ENCODE assay signal across 9 mouse cellular contexts in genomic region chr16:14195427-14195826, GRCm38 (mm10). TPM values are rescaled to one million over a fixed set of nuclear protein-coding genes. Genes with fewer than 3 reads are reported as not detected.
DNase-seq lines count a peak whose midpoint lies in the region; ATAC-seq and TF ChIP-seq lines count a peak whose summit lies in the region.
"Had no signal": no experiment of that assay in that cellular context is flagged by ENCODE, and none has a peak within 500 bp of the region (broad histone marks: within the 10 kb centered on the region; RNA-seq: fewer than 3 reads in every experiment).

No protein-coding gene starts in this region.

- no peak overlapping the region for H3K9ac ChIP-seq in intestine, postnatal 0 days (ENCODE audit: low read depth, low read length)
- H3K9ac ChIP-seq in intestine, embryonic 15.5 days, result no peak overlapping the region
- H3K9ac ChIP-seq: midbrain, embryonic 12.5 days had no signal

- WGBS in intestine, postnatal 0 days, result 26% methylated on average over 1 of the region's 1 CpGs
- 29% methylated on average over 1 of the region's 1 CpGs for WGBS in intestine, embryonic 15.5 days

- intact Hi-C loops in gastrocnemius, adult 2 months (cut with DNase I), result loop anchor here (10.0 kb wide), 2 partner anchors 51 to 291 kb away; partner anchors contain the start of genes Mpv17l and Pdxdc1

- DNase-seq in G1E (ENCODE audit: low spot score), result peak; percentile 33
- DNase-seq in c-Kit-positive CD71-positive TER-119-negative erythroid progenitor cells, embryonic 14.5 days (ENCODE audit: low read depth), result peak; percentile 45
- DNase-seq in gastrocnemius, adult 2 months, result peak; percentile 61
- peak; percentile 52 to 71 for DNase-seq in layer of hippocampus, adult 8-10 months (ENCODE audit: low spot score in 2 of 2)
- DNase-seq in thymus, postnatal 0 days (ENCODE audit: low spot score), result peak; percentile 48

- H3K27me3 ChIP-seq in intestine, postnatal 0 days (replicated peaks; ENCODE audit: control insufficient read depth, insufficient read depth, low read length), result no peaks in the 10 kb centered on the region
- H3K27me3 ChIP-seq in intestine, embryonic 15.5 days (replicated peaks), result no peaks in the 10 kb centered on the region
- H3K27me3 ChIP-seq in G1E (ENCODE audit: insufficient read depth, low read length), result peaks cover 11% of the 10 kb centered on the region
- H3K27me3 ChIP-seq: midbrain, embryonic 12.5 days had no signal

- H3K4me1 ChIP-seq in intestine, postnatal 0 days (replicated peaks; ENCODE audit: control insufficient read depth, insufficient read depth, low read length), result no peaks in the 10 kb centered on the region
- H3K4me1 ChIP-seq in intestine, embryonic 15.5 days (replicated peaks), result no peaks in the 10 kb centered on the region
- no peaks in the 10 kb centered on the region for H3K4me1 ChIP-seq in G1E (ENCODE audit: insufficient read depth, low read depth, low read length)
- H3K4me1 ChIP-seq: midbrain, embryonic 12.5 days had no signal

- ATAC-seq in intestine, postnatal 0 days, result no peak
- no peak for ATAC-seq in intestine, embryonic 15.5 days
- no peak for ATAC-seq in G1E (ENCODE audit: extremely low read depth, insufficient number of reproducible peaks, low FRiP score, poor library complexity, severe bottlenecking)
- ATAC-seq in megakaryocyte, adult 5-6 weeks (ENCODE audit: poor library complexity, severe bottlenecking), result peak; percentile 60; the same call in 1 of the 2 replicates

- no peak overlapping the region for H3K4me2 ChIP-seq in intestine, postnatal 0 days (replicated peaks; ENCODE audit: low read depth)
- H3K4me2 ChIP-seq in intestine, embryonic 15.5 days (replicated peaks), result no peak overlapping the region
- H3K4me2 ChIP-seq: midbrain, embryonic 12.5 days had no signal

- H3K27ac ChIP-seq in intestine, postnatal 0 days (ENCODE audit: low read depth, low read length), result no peak overlapping the region
- no peak overlapping the region for H3K27ac ChIP-seq in intestine, embryonic 15.5 days
- H3K27ac ChIP-seq in gastrocnemius, adult 2 months, result peak overlapping the region; percentile 62
- H3K27ac ChIP-seq: midbrain, embryonic 12.5 days had no signal

- H3K4me3 ChIP-seq in intestine, postnatal 0 days (ENCODE audit: low read depth, low read length), result no peak overlapping the region
- H3K4me3 ChIP-seq in intestine, embryonic 15.5 days (replicated peaks), result no peak overlapping the region
- no peak overlapping the region for H3K4me3 ChIP-seq in G1E (ENCODE audit: low read depth, low read length)
- H3K4me3 ChIP-seq in gastrocnemius, adult 2 months, result no peak overlapping the region
- H3K4me3 ChIP-seq: midbrain, embryonic 12.5 days had no signal

- H3K9me3 ChIP-seq in intestine, postnatal 0 days (ENCODE audit: control insufficient read depth), result no peaks in the 10 kb centered on the region
- H3K9me3 ChIP-seq in intestine, embryonic 15.5 days, result no peaks in the 10 kb centered on the region
- no peaks in the 10 kb centered on the region for H3K9me3 ChIP-seq in G1E (replicated peaks)
- H3K9me3 ChIP-seq: midbrain, embryonic 12.5 days had no signal

- peak; percentile 79 for TF ChIP-seq CTCF in intestine, postnatal 0 days (IDR thresholded peaks at IDR 0.05; ENCODE audit: low read depth)
- TF ChIP-seq CTCF in G1E (IDR thresholded peaks at IDR 0.05; ENCODE audit: low read depth, low read length), result peak; percentile 74
- TF ChIP-seq CTCF in gastrocnemius, adult 2 months (IDR thresholded peaks at IDR 0.05), result peak; percentile 84

- peaks cover 23% of the 10 kb centered on the region for H3K36me3 ChIP-seq in intestine, postnatal 0 days (ENCODE audit: control insufficient read depth, insufficient read depth)
- H3K36me3 ChIP-seq in intestine, embryonic 15.5 days, result peaks cover 13% of the 10 kb centered on the region; the same call in 1 of the 2 replicates
- peaks cover 35% of the 10 kb centered on the region for H3K36me3 ChIP-seq in G1E (replicated peaks)

RNA-seq across cellular contexts. Expression of gene Marf1, which starts 32.3 kb away (rescaled TPM):
- 7.0 and 7.8 TPM in 2 replicates for polyA plus RNA-seq in intestine, postnatal 0 days (2015; fragmentation: Nextera tagmentation; extraction: Ambion mirVana)
- polyA plus RNA-seq in intestine, embryonic 15.5 days (2015; fragmentation: Nextera tagmentation; extraction: Ambion mirVana), result 12.7 and 13.7 TPM in 2 replicates
- 71.2 and 75.4 TPM in 2 replicates for total RNA-seq in G1E (2014; fragmentation: Nextera tagmentation)
- total RNA-seq in G1E (2017), result 28.5 and 32.3 TPM in 2 replicates
- polyA plus RNA-seq in G1E (2012), result 1.8 and 3.3 TPM in 2 replicates
- 10 to 100 TPM; 20.9 to 25.6 TPM for total RNA-seq in gastrocnemius, adult 2 months (2021)
- total RNA-seq in layer of hippocampus, adult 8-10 months (2022), result 100 to 1,000 TPM; 119 to 156 (median 140) TPM
- total RNA-seq in megakaryocyte, adult 5-6 weeks (2015), result 41.1 and 46.4 TPM in 2 replicates
- total RNA-seq in megakaryocyte, adult 5-6 weeks (2017), result 27.9 and 34.8 TPM in 2 replicates
- polyA plus RNA-seq in thymus, postnatal 0 days (2015; fragmentation: Nextera tagmentation; extraction: Ambion mirVana), result 13.6 and 16.3 TPM in 2 replicates

RNA-seq across cellular contexts. Expression of gene Nde1, which starts 32.4 kb away (rescaled TPM):
- polyA plus RNA-seq in intestine, postnatal 0 days (2015; fragmentation: Nextera tagmentation; extraction: Ambion mirVana), result 18.5 TPM in 2 replicates
- 68.7 and 70.0 TPM in 2 replicates for polyA plus RNA-seq in intestine, embryonic 15.5 days (2015; fragmentation: Nextera tagmentation; extraction: Ambion mirVana)
- total RNA-seq in G1E (2014; fragmentation: Nextera tagmentation) (53.4 and 85.9 TPM in 2 replicates), G1E (2017) (57.7 and 58.2 TPM in 2 replicates)
- 51.1 and 54.6 TPM in 2 replicates for polyA plus RNA-seq in G1E (2012)
- 10 to 100 TPM; 29.9 to 32.2 TPM for total RNA-seq in gastrocnemius, adult 2 months (2021)
- 10 to 100 TPM; 24.0 to 27.2 (median 24.9) TPM for total RNA-seq in layer of hippocampus, adult 8-10 months (2022)
- 41.4 and 42.3 TPM in 2 replicates for total RNA-seq in megakaryocyte, adult 5-6 weeks (2015)
- 73.0 and 88.6 TPM in 2 replicates for total RNA-seq in megakaryocyte, adult 5-6 weeks (2017)
- polyA plus RNA-seq in thymus, postnatal 0 days (2015; fragmentation: Nextera tagmentation; extraction: Ambion mirVana), result 103 and 112 TPM in 2 replicates
